Mouse (Mus musculus): Measurements from ENCODE around the gene Eif2b1.
"Not testable (repeated sequence)": the region's sequence is repeated elsewhere in the genome, so short reads cannot be mapped to it uniquely, and the experiment has no call there.

Eif2b1 gene

GRCm38 (mm10) chr5:124550737-124551136 lies 28.2 kb downstream of the Eif2b1 start:
- DNase-seq (ENCODE audit: low spot score in 2 of 2), result not testable (repeated sequence)

GRCm38 (mm10) chr5:124541602-124541973 lies 37.3 kb downstream of the Eif2b1 start:
- no peak for DNase-seq (ENCODE audit: low spot score in 2 of 2)

- peak; percentile 76 to 78 for DNase-seq (ENCODE audit: low spot score in 2 of 2)
Measured at GRCm38 (mm10) chr5:124540905-124541601, 37.9 kb downstream of the Eif2b1 start.

DNA sequence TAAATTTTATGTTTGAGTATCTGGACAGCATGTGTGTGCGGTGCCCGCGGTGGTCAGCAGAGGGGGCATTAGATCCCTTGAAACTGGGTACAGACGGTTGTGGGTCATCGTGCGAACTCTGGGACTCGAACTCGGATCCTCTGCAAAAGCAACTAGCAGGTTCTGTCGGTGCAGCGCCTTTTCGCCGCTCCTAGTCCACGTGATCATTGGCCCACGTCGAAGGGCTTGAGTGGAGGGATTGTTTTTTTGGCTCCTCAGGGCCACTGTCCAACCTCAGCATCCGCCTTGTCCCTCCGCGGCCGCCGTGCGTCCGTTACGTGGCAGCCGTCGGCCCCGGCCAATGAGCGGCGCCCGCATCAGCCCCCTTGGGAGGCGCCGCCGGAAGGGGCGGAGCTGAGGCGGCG lies 38.5 kb downstream of the Eif2b1 start, which contains the start of gene Tmed2:
Gene Tmed2 (plus strand): TSS at position 313 of the 404 bp plus-strand sequence.
- DNase-seq (ENCODE audit: low spot score in 2 of 2), result peak; percentile 93 to 95

- DNase-seq (ENCODE audit: low spot score in 2 of 2), result no peak
Measured at GRCm38 (mm10) chr5:124539905-124540304, 39.0 kb downstream of the Eif2b1 start.

- no peak for DNase-seq (ENCODE audit: low spot score in 2 of 2)
Measured at GRCm38 (mm10) chr5:124538813-124539792, 39.8 kb downstream of the Eif2b1 start.

- DNase-seq (ENCODE audit: low spot score in 2 of 2), result no peak
Measured at GRCm38 (mm10) chr5:124536776-124537175, 42.2 kb downstream of the Eif2b1 start.

- no peak for DNase-seq (ENCODE audit: low spot score in 2 of 2)
Measured at GRCm38 (mm10) chr5:124535016-124535415, 43.9 kb downstream of the Eif2b1 start.

- DNase-seq (ENCODE audit: low spot score in 2 of 2), result no peak
Measured at GRCm38 (mm10) chr5:124532451-124532850, 46.5 kb downstream of the Eif2b1 start.

DNA sequence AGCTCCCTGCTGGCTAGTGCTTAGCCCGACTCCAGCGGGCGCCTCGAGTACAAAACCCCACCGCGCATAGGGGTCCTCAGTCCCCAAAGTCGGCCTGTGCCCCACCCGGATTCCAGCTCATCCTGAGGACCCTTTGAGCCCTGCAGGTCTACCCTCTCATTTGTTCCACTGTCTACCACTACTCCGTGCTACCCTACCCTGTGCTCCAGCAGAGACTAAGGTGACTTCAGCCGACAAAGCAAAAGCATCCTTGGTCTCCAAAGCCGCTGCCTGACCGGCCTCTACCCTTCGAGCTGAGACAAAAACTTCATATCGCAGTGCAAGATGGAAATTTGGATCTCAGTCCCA lies 47.4 kb downstream of the Eif2b1 start:
- DNase-seq (ENCODE audit: low spot score in 2 of 2), result no peak

GRCm38 (mm10) chr5:124530655-124531582 lies 48.0 kb downstream of the Eif2b1 start, which contains the start of gene Rilpl1:
Rilpl1 (minus strand) TSS chr5:124531391.
- peak; percentile 79 to 82 for DNase-seq (ENCODE audit: low spot score in 2 of 2)

- no peak for DNase-seq (ENCODE audit: low spot score in 2 of 2)
Measured at GRCm38 (mm10) chr5:124529697-124530096, 49.2 kb downstream of the Eif2b1 start.

DNA sequence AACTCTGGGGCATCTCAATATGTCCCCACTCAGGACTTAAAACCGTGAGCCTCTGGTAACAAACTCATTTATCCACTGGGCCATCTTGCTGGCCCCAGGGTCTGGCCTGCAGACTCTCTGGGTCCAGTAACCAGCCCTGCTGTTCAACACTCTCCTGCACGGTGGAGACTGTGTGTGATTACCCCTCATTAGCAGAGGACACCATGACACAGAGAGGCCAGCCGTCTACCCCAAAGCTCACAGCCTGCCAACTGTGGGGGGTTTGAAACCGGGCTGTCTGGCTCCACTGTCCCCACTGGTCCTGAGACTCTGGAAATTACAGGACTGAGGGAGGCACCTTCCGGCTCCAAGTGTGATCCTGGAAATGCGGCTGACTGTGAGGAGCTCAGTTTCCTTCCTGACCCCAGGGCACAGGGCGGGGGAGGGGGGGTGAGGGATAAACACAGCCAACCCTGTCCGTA lies 49.7 kb downstream of the Eif2b1 start:
- DNase-seq (ENCODE audit: low spot score in 2 of 2), result no peak

DNA sequence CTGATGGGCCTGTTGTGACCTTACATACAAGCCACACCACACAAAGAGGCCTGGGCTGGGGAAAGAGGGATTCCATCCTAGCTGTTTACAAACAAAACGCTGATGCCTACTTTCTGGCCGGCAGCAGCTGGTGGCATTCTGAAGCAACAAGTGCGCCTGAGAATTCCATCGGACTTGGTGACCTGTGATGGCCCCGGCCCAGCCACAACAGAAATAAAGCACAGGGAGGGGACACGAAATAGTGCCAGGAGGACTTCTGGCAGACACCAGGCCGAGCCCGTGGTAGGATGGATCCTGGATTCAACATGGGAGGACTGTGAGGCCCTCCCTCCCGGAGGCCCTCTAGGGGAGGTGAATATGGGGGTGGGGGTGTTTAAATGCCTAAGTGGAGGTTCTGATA lies 50.1 kb downstream of the Eif2b1 start:
- DNase-seq (ENCODE audit: low spot score in 2 of 2), result no peak

- DNase-seq (ENCODE audit: low spot score in 2 of 2), result no peak
Measured at GRCm38 (mm10) chr5:124528351-124528750, 50.6 kb downstream of the Eif2b1 start.

GRCm38 (mm10) chr5:124524943-124525342 lies 54.0 kb downstream of the Eif2b1 start:
- no peak for DNase-seq (ENCODE audit: low spot score in 2 of 2)

DNA sequence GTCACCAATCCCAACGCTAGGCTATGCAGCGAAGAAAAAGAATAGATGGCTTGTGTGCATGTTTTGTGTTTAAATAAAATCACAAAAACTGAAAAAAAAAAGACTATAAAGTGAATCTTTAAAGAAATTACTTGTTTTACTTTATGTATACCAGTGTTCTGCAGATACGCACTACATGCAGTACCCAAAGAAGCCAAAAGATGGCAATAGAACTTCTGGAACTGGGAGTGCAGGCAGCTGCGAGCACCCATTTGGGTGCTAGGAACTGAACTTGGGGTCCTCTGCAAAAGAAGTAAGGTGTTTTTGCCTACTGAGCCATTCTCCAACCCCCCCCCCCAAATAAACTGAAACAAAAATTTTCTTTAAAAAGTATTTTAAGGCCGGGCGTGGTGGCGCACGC lies 55.9 kb downstream of the Eif2b1 start:
- DNase-seq (ENCODE audit: low spot score in 2 of 2), result no peak

DNA sequence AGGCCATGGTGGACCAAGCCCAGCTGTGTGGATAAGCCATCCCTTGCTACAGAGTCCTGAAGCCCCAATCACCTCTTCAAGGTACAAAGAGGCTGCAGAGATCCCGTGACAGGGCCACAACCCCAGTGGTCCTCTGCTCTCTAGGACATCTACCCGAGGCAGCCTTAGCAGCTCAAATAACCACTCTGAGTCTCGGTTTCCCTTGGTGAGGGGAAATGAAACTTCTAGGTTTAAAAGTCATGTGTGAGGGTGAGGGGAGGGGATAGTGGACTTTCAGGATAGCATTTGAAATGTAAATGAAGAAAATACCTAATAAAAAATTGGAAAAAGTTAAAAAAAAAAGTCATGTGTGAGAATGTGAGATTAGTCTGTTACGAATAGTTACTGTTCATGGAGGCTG lies 57.3 kb downstream of the Eif2b1 start:
- DNase-seq (ENCODE audit: low spot score in 2 of 2), result no peak

Measured in urinary bladder, postnatal 4 days (tissue).